Mouse (Mus musculus): ENCODE measurements around the gene Tmem126b. TPM values are rescaled to one million over a fixed set of nuclear protein-coding genes. Genes with fewer than 3 reads are reported as not detected.

Gene Tmem126b
- 42.7 and 42.9 TPM in 2 replicates for polyA plus RNA-seq (2014; fragmentation: Nextera tagmentation; extraction: Ambion mirVana)

GRCm38 (mm10) chr7:90475793-90476312, at the start of gene Tmem126b:
Gene Tmem126b, minus strand, starts transcription at chr7:90476001.
- Histone ChIP-seq H3K36me3 (ENCODE audit: control insufficient read depth, insufficient read depth, low read length) (no peaks in the 10 kb centered on the region), H3K27me3 (ENCODE audit: control insufficient read depth, insufficient read depth, low read length) (no peaks in the 10 kb centered on the region), H3K4me2 (replicated peaks; ENCODE audit: low read depth, low read length) (peak within 1 kb of the TSS; percentile 52), H3K4me3 (ENCODE audit: low read depth, low read length) (peak within 1 kb of the TSS; percentile 50), H3K27ac (ENCODE audit: low read depth, low read length) (no peak within 1 kb of the TSS), H3K9me3 (ENCODE audit: control insufficient read depth, low read length) (no peaks in the 10 kb centered on the region), H3K4me1 (replicated peaks; ENCODE audit: control insufficient read depth, insufficient read depth, low read length) (no peaks in the 10 kb centered on the region), H3K9ac (ENCODE audit: low read depth, low read length) (peak within 1 kb of the TSS; percentile 71)
- DNase-seq (ENCODE audit: low spot score) (peak; percentile 99), ATAC-seq (ENCODE audit: low FRiP score) (peak; percentile 100)
- under 1% methylated on average over 36 of the region's 36 CpGs for WGBS

GRCm38 (mm10) chr7:90512293-90512692, 36.5 kb upstream of the Tmem126b start:
- DNase-seq (ENCODE audit: low spot score): peak; percentile 14
- Histone ChIP-seq H3K36me3 (ENCODE audit: control insufficient read depth, insufficient read depth, low read length) (no peaks in the 10 kb centered on the region), H3K4me1 (replicated peaks; ENCODE audit: control insufficient read depth, insufficient read depth, low read length) (no peaks in the 10 kb centered on the region), H3K9ac (ENCODE audit: low read depth, low read length) (no peak overlapping the region), H3K27me3 (ENCODE audit: control insufficient read depth, insufficient read depth, low read length) (no peaks in the 10 kb centered on the region), H3K4me3 (ENCODE audit: low read depth, low read length) (no peak overlapping the region), H3K27ac (ENCODE audit: low read depth, low read length) (no peak overlapping the region), H3K4me2 (replicated peaks; ENCODE audit: low read depth, low read length) (no peak overlapping the region), H3K9me3 (ENCODE audit: control insufficient read depth, low read length) (no peaks in the 10 kb centered on the region)
- ATAC-seq (ENCODE audit: low FRiP score): no peak

- ATAC-seq (ENCODE audit: low FRiP score) (no peak), DNase-seq (ENCODE audit: low spot score) (no peak)
- H3K27ac ChIP-seq (ENCODE audit: low read depth, low read length): no peak overlapping the region
- H3K9me3 ChIP-seq (ENCODE audit: control insufficient read depth, low read length): no peaks in the 10 kb centered on the region
- 81% methylated on average over 3 of the region's 3 CpGs for WGBS
- no peaks in the 10 kb centered on the region for H3K27me3 ChIP-seq (ENCODE audit: control insufficient read depth, insufficient read depth, low read length)
- H3K4me3 ChIP-seq (ENCODE audit: low read depth, low read length): no peak overlapping the region
- H3K36me3 ChIP-seq (ENCODE audit: control insufficient read depth, insufficient read depth, low read length): no peaks in the 10 kb centered on the region
- no peak overlapping the region for H3K9ac ChIP-seq (ENCODE audit: low read depth, low read length)
- no peak overlapping the region for H3K4me2 ChIP-seq (replicated peaks; ENCODE audit: low read depth, low read length)
- no peaks in the 10 kb centered on the region for H3K4me1 ChIP-seq (replicated peaks; ENCODE audit: control insufficient read depth, insufficient read depth, low read length)
Measured at GRCm38 (mm10) chr7:90508124-90508523, 32.3 kb upstream of the Tmem126b start.

- H3K4me2 ChIP-seq (replicated peaks; ENCODE audit: low read depth, low read length): no peak overlapping the region
- no peaks in the 10 kb centered on the region for H3K4me1 ChIP-seq (replicated peaks; ENCODE audit: control insufficient read depth, insufficient read depth, low read length)
- DNase-seq (ENCODE audit: low spot score): no peak
- WGBS: 90% methylated on average over 2 of the region's 2 CpGs
- H3K9ac ChIP-seq (ENCODE audit: low read depth, low read length): no peak overlapping the region
- H3K36me3 ChIP-seq (ENCODE audit: control insufficient read depth, insufficient read depth, low read length): no peaks in the 10 kb centered on the region
- H3K9me3 ChIP-seq (ENCODE audit: control insufficient read depth, low read length): no peaks in the 10 kb centered on the region
- H3K27me3 ChIP-seq (ENCODE audit: control insufficient read depth, insufficient read depth, low read length): no peaks in the 10 kb centered on the region
- ATAC-seq (ENCODE audit: low FRiP score): no peak
- no peak overlapping the region for H3K4me3 ChIP-seq (ENCODE audit: low read depth, low read length)
- H3K27ac ChIP-seq (ENCODE audit: low read depth, low read length): no peak overlapping the region
Measured at GRCm38 (mm10) chr7:90482607-90483006, 6.8 kb upstream of the Tmem126b start.

GRCm38 (mm10) chr7:90476313-90477245, 778 bp upstream of the Tmem126b start, which contains the start of gene Dlg2:
Gene Dlg2, plus strand, starts transcription at chr7:90476672.
- H3K27ac ChIP-seq (ENCODE audit: low read depth, low read length): no peak within 1 kb of the TSS
- no peaks in the 10 kb centered on the region for H3K27me3 ChIP-seq (ENCODE audit: control insufficient read depth, insufficient read depth, low read length)
- under 1% methylated on average over 32 of the region's 32 CpGs for WGBS
- ATAC-seq (ENCODE audit: low FRiP score): peak; percentile 88; the same call in 1 of the 2 replicates
- DNase-seq (ENCODE audit: low spot score): peak; percentile 34
- no peaks in the 10 kb centered on the region for H3K9me3 ChIP-seq (ENCODE audit: control insufficient read depth, low read length)
- peak within 1 kb of the TSS; percentile 50 for H3K4me3 ChIP-seq (ENCODE audit: low read depth, low read length)
- peak within 1 kb of the TSS; percentile 52 for H3K4me2 ChIP-seq (replicated peaks; ENCODE audit: low read depth, low read length)
- no peaks in the 10 kb centered on the region for H3K4me1 ChIP-seq (replicated peaks; ENCODE audit: control insufficient read depth, insufficient read depth, low read length)
- H3K36me3 ChIP-seq (ENCODE audit: control insufficient read depth, insufficient read depth, low read length): no peaks in the 10 kb centered on the region
- H3K9ac ChIP-seq (ENCODE audit: low read depth, low read length): peak within 1 kb of the TSS; percentile 71

GRCm38 (mm10) chr7:90473511-90473910, 2.3 kb downstream of the Tmem126b start:
- Histone ChIP-seq H3K9ac (ENCODE audit: low read depth, low read length) (no peak overlapping the region), H3K27me3 (ENCODE audit: control insufficient read depth, insufficient read depth, low read length) (no peaks in the 10 kb centered on the region), H3K4me3 (ENCODE audit: low read depth, low read length) (no peak overlapping the region), H3K36me3 (ENCODE audit: control insufficient read depth, insufficient read depth, low read length) (no peaks in the 10 kb centered on the region), H3K27ac (ENCODE audit: low read depth, low read length) (no peak overlapping the region), H3K4me1 (replicated peaks; ENCODE audit: control insufficient read depth, insufficient read depth, low read length) (no peaks in the 10 kb centered on the region), H3K4me2 (replicated peaks; ENCODE audit: low read depth, low read length) (no peak overlapping the region), H3K9me3 (ENCODE audit: control insufficient read depth, low read length) (no peaks in the 10 kb centered on the region)
- no peak for ATAC-seq (ENCODE audit: low FRiP score)
- WGBS: 67% methylated on average over 2 of the region's 2 CpGs
- no peak for DNase-seq (ENCODE audit: low spot score)

GRCm38 (mm10) chr7:90461441-90461840, 14.4 kb downstream of the Tmem126b start:
- ATAC-seq (ENCODE audit: low FRiP score): no peak
- Histone ChIP-seq H3K9ac (ENCODE audit: low read depth, low read length) (no peak overlapping the region), H3K4me2 (replicated peaks; ENCODE audit: low read depth, low read length) (no peak overlapping the region), H3K9me3 (ENCODE audit: control insufficient read depth, low read length) (no peaks in the 10 kb centered on the region), H3K27me3 (ENCODE audit: control insufficient read depth, insufficient read depth, low read length) (no peaks in the 10 kb centered on the region), H3K36me3 (ENCODE audit: control insufficient read depth, insufficient read depth, low read length) (no peaks in the 10 kb centered on the region), H3K4me3 (ENCODE audit: low read depth, low read length) (no peak overlapping the region), H3K27ac (ENCODE audit: low read depth, low read length) (no peak overlapping the region), H3K4me1 (replicated peaks; ENCODE audit: control insufficient read depth, insufficient read depth, low read length) (no peaks in the 10 kb centered on the region)
- 94% methylated on average over 5 of the region's 5 CpGs for WGBS
- DNase-seq (ENCODE audit: low spot score): no peak

- DNase-seq (ENCODE audit: low spot score) (peak; percentile 10), ATAC-seq (ENCODE audit: low FRiP score) (no peak)
- Histone ChIP-seq H3K27ac (ENCODE audit: low read depth, low read length) (no peak overlapping the region), H3K9me3 (ENCODE audit: control insufficient read depth, low read length) (no peaks in the 10 kb centered on the region), H3K36me3 (ENCODE audit: control insufficient read depth, insufficient read depth, low read length) (no peaks in the 10 kb centered on the region), H3K4me1 (replicated peaks; ENCODE audit: control insufficient read depth, insufficient read depth, low read length) (no peaks in the 10 kb centered on the region; the same call in 1 of the 2 replicates), H3K27me3 (ENCODE audit: control insufficient read depth, insufficient read depth, low read length) (no peaks in the 10 kb centered on the region), H3K9ac (ENCODE audit: low read depth, low read length) (no peak overlapping the region), H3K4me2 (replicated peaks; ENCODE audit: low read depth, low read length) (no peak overlapping the region), H3K4me3 (ENCODE audit: low read depth, low read length) (no peak overlapping the region)
- WGBS: 17% methylated on average over 14 of the region's 14 CpGs
Measured at GRCm38 (mm10) chr7:90460930-90461329, 14.9 kb downstream of the Tmem126b start.

Data from hindbrain, embryonic 11.5 days (tissue).